Mouse (Mus musculus) lung, postnatal 0 days (tissue): ENCODE measurements around the gene Mgarp.

Experiments
- CTCF ChIP-seq: IDR thresholded peaks from 2 replicates; pipeline ENCODE4 v1.5.1; 2016; ENCODE audit warnings: antibody characterized with exemption, mild to moderate bottlenecking
- EP300 ChIP-seq: IDR thresholded peaks from 2 replicates; pipeline ENCODE4 v1.6.1; 2016; ENCODE audit warnings: antibody characterized with exemption, mild to moderate bottlenecking, control low read depth

GRCm38 (mm10) chr3:51348646-51349238, 47.8 kb downstream of the Mgarp start:
- TF ChIP-seq CTCF (no peak), EP300 (no peak)
